Mouse (Mus musculus) CH12.LX (cell line): ENCODE data around the gene Thegl. TPM values are rescaled to one million over a fixed set of nuclear protein-coding genes. Genes with fewer than 3 reads are reported as not detected.

Experiments
- DNase-seq: peaks from one replicate; pipeline ENCODE4 v3.0.0-alpha.2; 2013; ENCODE audit errors: extremely low read depth
- H3K27ac ChIP-seq: 2 replicates; pipeline ENCODE4 v1.5.1; 2012; ENCODE audit warnings: low read depth, mild to moderate bottlenecking, control low read depth, moderate library complexity; ENCODE audit not compliant: insufficient read depth
- H3K27me3 ChIP-seq: replicated peaks from 2 replicates; pipeline ENCODE3; 2012; ENCODE audit warnings: inconsistent platforms
- H3K36me3 ChIP-seq, 2 experiments: replicated peaks in 1 of 2; 2 replicates each; pipeline versions ENCODE3 to v1.6.1; 2012; ENCODE audit warnings: inconsistent platforms in 1 of 2, low read length in 1 of 2, mild to moderate bottlenecking in 1 of 2, mixed read lengths in 1 of 2, moderate library complexity in 1 of 2; ENCODE audit not compliant: control insufficient read depth in 1 of 2, insufficient read depth in 1 of 2
- H3K4me1 ChIP-seq, 2 experiments: 2 replicates each; pipeline ENCODE4 v1.6.1; 2012; ENCODE audit warnings: inconsistent platforms in 1 of 2, moderate library complexity in 1 of 2; ENCODE audit not compliant: insufficient read depth in 2 of 2, control insufficient read depth in 1 of 2
- H3K4me2 ChIP-seq: 2 replicates; pipeline ENCODE4 v1.6.1; 2012; ENCODE audit warnings: low read depth, mild to moderate bottlenecking, control low read depth; ENCODE audit not compliant: poor library complexity, insufficient read depth, severe bottlenecking
- H3K4me3 ChIP-seq, 3 experiments: fragments of 150-350 bp in 1 of 3; sonication (generic) in 1 of 3; replicated peaks in 1 of 3; 2 replicates each; pipeline versions ENCODE3 to v1.5.1; 2011 to 2012; ENCODE audit warnings: low read depth in 2 of 3, low read length in 2 of 3, mild to moderate bottlenecking in 2 of 3, moderate library complexity in 2 of 3, control low read depth in 1 of 3, improper control_type of control experiment in 1 of 3, inconsistent platforms in 1 of 3, mixed read lengths in 1 of 3; ENCODE audit not compliant: poor library complexity in 1 of 3
- H3K79me2 ChIP-seq: replicated peaks from 2 replicates; pipeline ENCODE4 v1.6.1; 2012; ENCODE audit warnings: mild to moderate bottlenecking, moderate library complexity; ENCODE audit not compliant: control insufficient read depth, poor library complexity, insufficient read depth, severe bottlenecking; ENCODE audit errors: extremely low read depth
- H3K9ac ChIP-seq: 2 replicates; pipeline ENCODE4 v1.6.1; 2012; ENCODE audit warnings: low read depth, mild to moderate bottlenecking, control low read depth, moderate library complexity; ENCODE audit not compliant: insufficient read depth
- H3K9me3 ChIP-seq: replicated peaks from 2 replicates; pipeline ENCODE3; 2012; ENCODE audit warnings: low read length, inconsistent platforms, mixed read lengths
- BHLHE40 ChIP-seq: IDR thresholded peaks from 2 replicates; pipeline ENCODE4 v1.6.1; 2011; ENCODE audit warnings: mild to moderate bottlenecking, low read depth, low read length, improper control_type of control experiment
- CHD1 ChIP-seq: IDR thresholded peaks from 2 replicates; pipeline ENCODE4 v1.6.1; 2012; ENCODE audit warnings: low read depth, low read length, improper control_type of control experiment, inconsistent platforms
- CHD2 ChIP-seq: IDR thresholded peaks from 2 replicates; pipeline ENCODE4 v1.6.1; 2011; ENCODE audit warnings: low read length, improper control_type of control experiment
- CTCF ChIP-seq, 2 experiments: IDR thresholded peaks in 1 of 2; conservative IDR thresholded peaks in 1 of 2; 2 replicates each; pipeline ENCODE4 v1.5.1; 2011 to 2012; ENCODE audit warnings: low read depth in 2 of 2, low read length in 2 of 2, improper control_type of control experiment in 1 of 2, inconsistent platforms in 1 of 2, mild to moderate bottlenecking in 1 of 2, moderate library complexity in 1 of 2
- E2F4 ChIP-seq: IDR thresholded peaks from 2 replicates; pipeline ENCODE4 v1.6.1; 2011; ENCODE audit warnings: low read depth, low read length, improper control_type of control experiment; ENCODE audit not compliant: insufficient replicate concordance
- ELF1 ChIP-seq: IDR thresholded peaks from 2 replicates; pipeline ENCODE4 v1.6.1; 2014; ENCODE audit warnings: low read depth, mild to moderate bottlenecking, inconsistent platforms, low read length, improper control_type of control experiment
- EP300 ChIP-seq: IDR thresholded peaks from 2 replicates; pipeline ENCODE4 v1.6.1; 2011; ENCODE audit warnings: low read length, improper control_type of control experiment
- ETS1 ChIP-seq: conservative IDR thresholded peaks from 2 replicates; pipeline ENCODE4 v1.6.1; 2012; ENCODE audit warnings: low read depth, mild to moderate bottlenecking, inconsistent platforms, low read length, improper control_type of control experiment, moderate library complexity
- GABPA ChIP-seq: IDR thresholded peaks from 2 replicates; pipeline ENCODE4 v1.6.1; 2012; ENCODE audit warnings: low read depth, low read length, improper control_type of control experiment, inconsistent platforms; ENCODE audit not compliant: insufficient replicate concordance
- HCFC1 ChIP-seq: IDR thresholded peaks from 2 replicates; pipeline ENCODE4 v1.6.1; 2012; ENCODE audit warnings: low read depth, mild to moderate bottlenecking, inconsistent platforms, low read length, improper control_type of control experiment
- IRF4 ChIP-seq: IDR thresholded peaks from 2 replicates; pipeline ENCODE4 v1.6.1; 2014; ENCODE audit warnings: low read depth, mild to moderate bottlenecking, inconsistent platforms, low read length, improper control_type of control experiment
- JUN ChIP-seq: IDR thresholded peaks from 2 replicates; pipeline ENCODE4 v1.6.1; 2011; ENCODE audit warnings: low read depth, mild to moderate bottlenecking, low read length, improper control_type of control experiment, moderate library complexity; ENCODE audit not compliant: insufficient read depth
- JUND ChIP-seq: conservative IDR thresholded peaks from 2 replicates; pipeline ENCODE4 v1.6.1; 2011; ENCODE audit warnings: low read depth, low read length, improper control_type of control experiment
- KAT2A ChIP-seq: IDR thresholded peaks from 2 replicates; pipeline ENCODE4 v1.6.1; 2012; ENCODE audit warnings: low read length, improper control_type of control experiment, inconsistent platforms; ENCODE audit not compliant: insufficient replicate concordance
- MAFK ChIP-seq: IDR thresholded peaks from 2 replicates; pipeline ENCODE4 v1.6.1; 2011; ENCODE audit warnings: low read length, improper control_type of control experiment; ENCODE audit not compliant: insufficient replicate concordance
- MAX ChIP-seq: IDR thresholded peaks from 2 replicates; pipeline ENCODE4 v1.6.1; 2011; ENCODE audit warnings: low read length, improper control_type of control experiment
- MAZ ChIP-seq: IDR thresholded peaks from 2 replicates; pipeline ENCODE4 v1.6.1; 2012; ENCODE audit warnings: low read depth, mild to moderate bottlenecking, inconsistent platforms, low read length, improper control_type of control experiment, moderate library complexity
- MEF2A ChIP-seq: IDR thresholded peaks from 2 replicates; pipeline ENCODE4 v1.6.1; 2014; ENCODE audit warnings: low read depth, mild to moderate bottlenecking, inconsistent platforms, low read length, improper control_type of control experiment, borderline replicate concordance
- MXI1 ChIP-seq: IDR thresholded peaks from 2 replicates; pipeline ENCODE4 v1.6.1; 2011; ENCODE audit warnings: mild to moderate bottlenecking, low read depth, low read length, improper control_type of control experiment
- MYC ChIP-seq: IDR thresholded peaks from 2 replicates; pipeline ENCODE4 v1.6.1; 2011; ENCODE audit warnings: low read depth, mild to moderate bottlenecking, improper control_type of control experiment, low read length
- NELFE ChIP-seq: IDR thresholded peaks from 2 replicates; pipeline ENCODE4 v1.6.1; 2011; ENCODE audit warnings: low read depth, low read length, improper control_type of control experiment
- NRF1 ChIP-seq: IDR thresholded peaks from 2 replicates; pipeline ENCODE4 v1.6.1; 2014; ENCODE audit warnings: low read depth, mild to moderate bottlenecking, inconsistent platforms, low read length, improper control_type of control experiment, moderate library complexity
- PAX5 ChIP-seq: IDR thresholded peaks from 2 replicates; pipeline ENCODE4 v1.6.1; 2012; ENCODE audit warnings: low read length, inconsistent platforms, mixed read lengths
- POLR2A ChIP-seq: IDR thresholded peaks from 2 replicates; pipeline ENCODE4 v1.6.1; 2011; ENCODE audit warnings: low read depth, mild to moderate bottlenecking, improper control_type of control experiment, low read length
- POLR2AphosphoS2 ChIP-seq: IDR thresholded peaks from 2 replicates; pipeline ENCODE4 v1.6.1; 2011; ENCODE audit warnings: low read depth, low read length, improper control_type of control experiment
- RAD21 ChIP-seq: IDR thresholded peaks from 2 replicates; pipeline ENCODE4 v1.6.1; 2011; ENCODE audit warnings: low read depth, mild to moderate bottlenecking, low read length, improper control_type of control experiment, moderate library complexity
- RCOR1 ChIP-seq: conservative IDR thresholded peaks from 2 replicates; pipeline ENCODE4 v1.6.1; 2012; ENCODE audit warnings: low read depth, mild to moderate bottlenecking, inconsistent platforms, low read length, improper control_type of control experiment
- SIN3A ChIP-seq: IDR thresholded peaks from 2 replicates; pipeline ENCODE4 v1.6.1; 2012; ENCODE audit warnings: low read length, improper control_type of control experiment, inconsistent platforms
- SMC3 ChIP-seq: IDR thresholded peaks from 2 replicates; pipeline ENCODE4 v1.6.1; 2011; ENCODE audit warnings: low read depth, low read length, improper control_type of control experiment
- TBP ChIP-seq: conservative IDR thresholded peaks from 2 replicates; pipeline ENCODE4 v1.6.1; 2011; ENCODE audit warnings: low read depth, low read length, improper control_type of control experiment
- TCF12 ChIP-seq: IDR thresholded peaks from 2 replicates; pipeline ENCODE4 v1.6.1; 2014; ENCODE audit warnings: low read depth, mild to moderate bottlenecking, inconsistent platforms, low read length, improper control_type of control experiment
- UBTF ChIP-seq: IDR thresholded peaks from 2 replicates; pipeline ENCODE4 v1.6.1; 2012; ENCODE audit warnings: low read depth, mild to moderate bottlenecking, inconsistent platforms, low read length, improper control_type of control experiment, moderate library complexity
- USF1 ChIP-seq: IDR thresholded peaks from 2 replicates; pipeline ENCODE4 v1.6.1; 2014; ENCODE audit warnings: low read depth, mild to moderate bottlenecking, inconsistent platforms, low read length, improper control_type of control experiment
- USF2 ChIP-seq: conservative IDR thresholded peaks from 2 replicates; pipeline ENCODE4 v1.6.1; 2011; ENCODE audit warnings: low read depth, low read length, improper control_type of control experiment
- ZC3H11A ChIP-seq: IDR thresholded peaks from 2 replicates; pipeline ENCODE4 v1.6.1; 2012; ENCODE audit warnings: low read depth, mild to moderate bottlenecking, inconsistent platforms, low read length, improper control_type of control experiment
- ZKSCAN1 ChIP-seq: IDR thresholded peaks from 2 replicates; pipeline ENCODE4 v1.6.1; 2012; ENCODE audit warnings: low read depth, inconsistent platforms, low read length, improper control_type of control experiment, borderline replicate concordance
- ZMIZ1 ChIP-seq: IDR thresholded peaks from 2 replicates; pipeline ENCODE4 v1.6.1; 2012; ENCODE audit warnings: low read depth, mild to moderate bottlenecking, inconsistent platforms, low read length, improper control_type of control experiment
- ZNF384 ChIP-seq: IDR thresholded peaks from 2 replicates; pipeline ENCODE4 v1.6.1; 2012; ENCODE audit warnings: low read depth, low read length, improper control_type of control experiment, inconsistent platforms
- dilution Hi-C: fragments of 300-500 bp; cut with MboI; formaldehyde crosslinking; loops from 2 replicates; pipeline ENCODE4 v1.14.3; 2020; ENCODE audit warnings: low sequenced_read_pairs; ENCODE audit not compliant: extremely low pct_unique_long_range_greater_than_20kb, extremely low pct_ligation_motif_present
- in situ Hi-C: fragments of 300-500 bp; cut with MboI; formaldehyde crosslinking; loops from 3 replicates; pipeline ENCODE4 v1.14.3; 2019; ENCODE audit warnings: low sequenced_read_pairs, low pct_ligation_motif_present, low pct_unique_long_range_greater_than_20kb, mixed read lengths
- polyA plus RNA-seq: library from polyadenylated mRNA; unstranded; fragments of >175 nt; gene quantifications from 2 replicates; pipeline ENCODE4 v1.2.1, GENCODE M21; 2012; ENCODE audit warnings: low read depth; ENCODE audit not compliant: insufficient read length
- total RNA-seq, 2 experiments: library from RNA; depleted of rRNA; stranded (reverse); fragments of 300-350 nt in 1 of 2; fragments of >200 nt in 1 of 2; gene quantifications; 2 replicates each; pipeline ENCODE4 v1.2.3; 2012 to 2014

Thegl gene
- total and polyA plus RNA-seq, 3 experiments: not detected

DNA sequence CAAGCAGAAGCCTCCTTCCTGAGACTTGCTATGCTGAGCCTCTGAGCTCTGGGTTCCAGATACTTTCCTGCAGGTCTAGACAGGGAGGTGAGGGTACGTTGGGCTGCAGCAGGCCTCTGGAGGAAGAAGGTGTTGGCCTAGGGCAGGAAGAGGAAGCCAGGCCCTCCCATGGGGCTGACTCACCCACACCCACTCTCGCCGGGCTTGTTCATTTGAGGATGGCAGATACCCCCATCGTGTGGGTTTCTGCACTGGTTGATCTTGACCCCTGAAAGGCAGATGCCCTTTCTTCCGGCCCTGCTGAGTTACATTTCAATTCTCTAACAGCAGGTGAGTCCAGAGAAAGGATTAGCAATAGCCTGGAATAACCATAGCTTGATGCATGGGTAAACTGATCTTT is 76.7 kb downstream of the Thegl start:
- Histone ChIP-seq H3K4me2 (peak overlapping the region; percentile 69; the same call in 1 of the 2 replicates), H3K9me3 (peaks cover 3% of the 10 kb centered on the region), H3K79me2 (no peaks in the 10 kb centered on the region), H3K27ac (no peak overlapping the region), H3K27me3 (no peaks in the 10 kb centered on the region), H3K9ac (peak overlapping the region; percentile 52), H3K4me3 (peak overlapping the region; percentile 30 to 51 (median 34)), H3K4me1 (peaks cover 2 to 31% of the 10 kb centered on the region in 2 experiments; a peak in 3 of 4 replicates), H3K36me3 (peaks cover 3 to 22% of the 10 kb centered on the region in 2 experiments)
- dilution Hi-C loops: no loop called here
- DNase-seq: peak; percentile 52
- in situ Hi-C loops: no loop called here
- TF ChIP-seq POLR2A (peak; percentile 59), ETS1 (peak; percentile 16; the same call in 1 of the 2 replicates), SIN3A (peak; percentile 57; the same call in 1 of the 2 replicates), GABPA (no peak), MAX (peak; percentile 40; the same call in 1 of the 2 replicates), HCFC1 (peak; percentile 54), ZMIZ1 (no peak), BHLHE40 (no peak), ELF1 (peak; percentile 74), RAD21 (no peak), ZNF384 (no peak), CTCF (conservative IDR thresholded peaks at IDR 0.05 in 1 of 2, IDR thresholded peaks at IDR 0.05 in 1 of 2; ENCODE audit: low read depth in 2 of 2, low read length in 2 of 2) (no peak), MEF2A (no peak), UBTF (no peak), MAZ (no peak), RCOR1 (no peak), USF1 (no peak), TBP (0 out of 2 replicates have a peak, but pooled peaks have one; percentile 21), POLR2AphosphoS2 (no peak), IRF4 (no peak), NELFE (peak; percentile 44; the same call in 1 of the 2 replicates), E2F4 (no peak), ZKSCAN1 (no peak), EP300 (no peak), MAFK (no peak), NRF1 (no peak), CHD1 (no peak), SMC3 (no peak), TCF12 (peak; percentile 38; the same call in 1 of the 2 replicates), ZC3H11A (no peak), USF2 (no peak), KAT2A (no peak), CHD2 (no peak), MYC (no peak), MXI1 (no peak), JUN (no peak), PAX5 (no peak), JUND (no peak)
